Mouse (Mus musculus): ENCODE results near the gene Ptk7. TPM values are rescaled to one million over a fixed set of nuclear protein-coding genes. Genes with fewer than 3 reads are reported as not detected.

Ptk7 gene
- polyA plus RNA-seq, 1 experiment: 3.2 TPM

- TF ChIP-seq CTCF (IDR thresholded peaks at IDR 0.05; ENCODE audit: control insufficient read depth, insufficient read depth, insufficient replicate concordance, low read depth, low read length) (peak; percentile 38; the same call in 1 of the 2 replicates), POLR2A (IDR thresholded peaks at IDR 0.05; ENCODE audit: control insufficient read depth, low read depth, low read length) (peak; percentile 54)
- Histone ChIP-seq H3K27ac (ENCODE audit: control insufficient read depth, insufficient read depth, low read depth, low read length) (peak within 1 kb of the TSS; percentile 84), H3K4me1 (ENCODE audit: control insufficient read depth, insufficient read depth, low read length) (peaks cover 22% of the 10 kb centered on the region), H3K27me3 (ENCODE audit: control insufficient read depth, insufficient read depth, low read length) (no peaks in the 10 kb centered on the region), H3K36me3 (ENCODE audit: control insufficient read depth, insufficient read depth, low read length) (no peaks in the 10 kb centered on the region), H3K4me3 (ENCODE audit: control insufficient read depth, low read depth, low read length) (peak within 1 kb of the TSS; percentile 89)
Observed at GRCm38 (mm10) chr17:46555673-46556583, 73.4 kb downstream of the Ptk7 start, which contains the start of gene Srf. TSS of gene Srf (minus strand) at chr17:46556175.

- TF ChIP-seq CTCF (IDR thresholded peaks at IDR 0.05; ENCODE audit: control insufficient read depth, insufficient read depth, insufficient replicate concordance, low read depth, low read length): no peak
- TF ChIP-seq POLR2A (IDR thresholded peaks at IDR 0.05; ENCODE audit: control insufficient read depth, low read depth, low read length): no peak
- Histone ChIP-seq H3K27me3 (ENCODE audit: control insufficient read depth, insufficient read depth, low read length) (no peaks in the 10 kb centered on the region), H3K4me1 (ENCODE audit: control insufficient read depth, insufficient read depth, low read length) (peaks cover 22% of the 10 kb centered on the region), H3K36me3 (ENCODE audit: control insufficient read depth, insufficient read depth, low read length) (no peaks in the 10 kb centered on the region; the same call in 1 of the 2 replicates), H3K27ac (ENCODE audit: control insufficient read depth, insufficient read depth, low read depth, low read length) (peak overlapping the region; percentile 83), H3K4me3 (ENCODE audit: control insufficient read depth, low read depth, low read length) (peak overlapping the region; percentile 76)
Observed at GRCm38 (mm10) chr17:46554977-46555672, 74.2 kb downstream of the Ptk7 start.

- Histone ChIP-seq H3K27me3 (ENCODE audit: control insufficient read depth, insufficient read depth, low read length) (no peaks in the 10 kb centered on the region), H3K4me1 (ENCODE audit: control insufficient read depth, insufficient read depth, low read length) (peaks cover 22% of the 10 kb centered on the region), H3K36me3 (ENCODE audit: control insufficient read depth, insufficient read depth, low read length) (no peaks in the 10 kb centered on the region; the same call in 1 of the 2 replicates), H3K4me3 (ENCODE audit: control insufficient read depth, low read depth, low read length) (peak overlapping the region; percentile 76), H3K27ac (ENCODE audit: control insufficient read depth, insufficient read depth, low read depth, low read length) (peak overlapping the region; percentile 55)
- TF ChIP-seq CTCF (IDR thresholded peaks at IDR 0.05; ENCODE audit: control insufficient read depth, insufficient read depth, insufficient replicate concordance, low read depth, low read length) (no peak), POLR2A (IDR thresholded peaks at IDR 0.05; ENCODE audit: control insufficient read depth, low read depth, low read length) (no peak)
Observed at GRCm38 (mm10) chr17:46554646-46554976, 74.7 kb downstream of the Ptk7 start.

- H3K27ac ChIP-seq (ENCODE audit: control insufficient read depth, insufficient read depth, low read depth, low read length): no peak overlapping the region
- no peak for TF ChIP-seq CTCF (IDR thresholded peaks at IDR 0.05; ENCODE audit: control insufficient read depth, insufficient read depth, insufficient replicate concordance, low read depth, low read length)
- no peak for TF ChIP-seq POLR2A (IDR thresholded peaks at IDR 0.05; ENCODE audit: control insufficient read depth, low read depth, low read length)
- H3K27me3 ChIP-seq (ENCODE audit: control insufficient read depth, insufficient read depth, low read length): no peaks in the 10 kb centered on the region
- peak overlapping the region; percentile 76 for H3K4me3 ChIP-seq (ENCODE audit: control insufficient read depth, low read depth, low read length)
- no peaks in the 10 kb centered on the region; the same call in 1 of the 2 replicates for H3K36me3 ChIP-seq (ENCODE audit: control insufficient read depth, insufficient read depth, low read length)
- peaks cover 22% of the 10 kb centered on the region for H3K4me1 ChIP-seq (ENCODE audit: control insufficient read depth, insufficient read depth, low read length)
Observed at GRCm38 (mm10) chr17:46553926-46554325, 75.4 kb downstream of the Ptk7 start.

GRCm38 (mm10) chr17:46553469-46553868 is 75.8 kb downstream of the Ptk7 start:
- H3K27me3 ChIP-seq (ENCODE audit: control insufficient read depth, insufficient read depth, low read length): no peaks in the 10 kb centered on the region
- peaks cover 22% of the 10 kb centered on the region for H3K4me1 ChIP-seq (ENCODE audit: control insufficient read depth, insufficient read depth, low read length)
- H3K4me3 ChIP-seq (ENCODE audit: control insufficient read depth, low read depth, low read length): peak overlapping the region; percentile 76
- peaks cover under 1% of the 10 kb centered on the region; the same call in 1 of the 2 replicates for H3K36me3 ChIP-seq (ENCODE audit: control insufficient read depth, insufficient read depth, low read length)
- no peak for TF ChIP-seq CTCF (IDR thresholded peaks at IDR 0.05; ENCODE audit: control insufficient read depth, insufficient read depth, insufficient replicate concordance, low read depth, low read length)
- no peak for TF ChIP-seq POLR2A (IDR thresholded peaks at IDR 0.05; ENCODE audit: control insufficient read depth, low read depth, low read length)
- H3K27ac ChIP-seq (ENCODE audit: control insufficient read depth, insufficient read depth, low read depth, low read length): peak overlapping the region; percentile 82

- TF ChIP-seq CTCF (IDR thresholded peaks at IDR 0.05; ENCODE audit: control insufficient read depth, insufficient read depth, insufficient replicate concordance, low read depth, low read length): no peak
- TF ChIP-seq POLR2A (IDR thresholded peaks at IDR 0.05; ENCODE audit: control insufficient read depth, low read depth, low read length): peak; percentile 70; the same call in 1 of the 2 replicates
- Histone ChIP-seq H3K4me1 (ENCODE audit: control insufficient read depth, insufficient read depth, low read length) (peaks cover 23% of the 10 kb centered on the region), H3K27ac (ENCODE audit: control insufficient read depth, insufficient read depth, low read depth, low read length) (peak overlapping the region; percentile 82), H3K4me3 (ENCODE audit: control insufficient read depth, low read depth, low read length) (peak overlapping the region; percentile 76), H3K36me3 (ENCODE audit: control insufficient read depth, insufficient read depth, low read length) (peaks cover 2% of the 10 kb centered on the region; the same call in 1 of the 2 replicates), H3K27me3 (ENCODE audit: control insufficient read depth, insufficient read depth, low read length) (no peaks in the 10 kb centered on the region)
Observed at GRCm38 (mm10) chr17:46552841-46553423, 76.4 kb downstream of the Ptk7 start.

Data from testis, adult 2 months (tissue).